Mouse (Mus musculus): ENCODE measurements at regions not wholly inside any gene's neighbourhood (a gene's known extent, or its start where the extent isn't known, plus 50 kb on each side); places are given as distances from the start of the nearest gene placed in this dataset.

DNA sequence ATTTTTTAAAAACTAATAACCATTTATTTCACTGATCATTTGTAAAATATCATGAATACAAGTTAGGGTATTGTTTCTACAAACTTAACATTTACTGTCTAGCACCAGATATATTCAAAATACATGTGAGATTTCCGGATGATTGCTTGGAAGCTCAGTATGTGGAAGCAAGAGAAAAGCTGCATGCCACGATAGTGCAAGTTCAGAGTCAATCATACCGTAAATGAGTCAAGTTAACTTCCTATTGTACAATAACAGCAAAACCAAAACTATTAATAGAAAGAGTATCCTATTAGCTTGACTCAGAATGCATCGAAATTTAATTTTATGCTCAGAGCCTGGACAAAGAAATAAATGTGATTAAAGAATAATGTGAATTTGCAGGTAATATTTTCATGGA is 1284.6 kb upstream of the Cited2 start:
- no peak for DNase-seq

DNA sequence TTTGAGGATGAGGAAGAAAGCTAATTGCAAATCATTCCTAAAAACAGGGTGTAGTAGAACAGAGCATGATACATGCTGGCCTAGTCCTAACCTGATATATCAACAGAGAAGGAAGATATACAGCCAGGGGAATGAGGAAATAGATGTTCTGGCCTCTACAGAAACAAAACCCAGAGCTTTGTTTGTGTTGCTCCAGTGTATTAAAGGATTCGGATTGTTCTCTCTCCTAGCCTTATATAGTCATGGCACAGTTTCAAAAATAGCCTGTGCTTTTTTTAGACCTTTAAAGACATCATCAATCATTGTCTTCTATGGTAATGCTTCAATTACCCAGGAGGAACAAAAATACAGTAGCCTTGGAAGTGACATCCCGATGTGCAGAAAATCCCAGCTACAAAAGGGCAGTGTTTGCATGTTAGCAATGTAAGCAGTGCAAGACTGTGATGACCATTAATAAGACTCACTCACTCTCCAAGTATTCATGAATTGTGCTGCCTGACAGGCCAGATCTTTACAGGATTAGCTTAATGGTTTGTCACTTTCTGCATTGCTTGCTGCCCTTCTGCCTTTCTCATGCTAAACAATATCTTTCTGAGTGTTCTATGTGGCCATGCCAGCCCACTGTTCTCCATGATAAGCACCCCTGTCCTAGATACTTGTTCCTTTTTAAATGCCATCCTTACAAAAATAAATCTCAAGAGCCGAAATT is 1281.9 kb upstream of the Cited2 start:
- DNase-seq = no peak

DNA sequence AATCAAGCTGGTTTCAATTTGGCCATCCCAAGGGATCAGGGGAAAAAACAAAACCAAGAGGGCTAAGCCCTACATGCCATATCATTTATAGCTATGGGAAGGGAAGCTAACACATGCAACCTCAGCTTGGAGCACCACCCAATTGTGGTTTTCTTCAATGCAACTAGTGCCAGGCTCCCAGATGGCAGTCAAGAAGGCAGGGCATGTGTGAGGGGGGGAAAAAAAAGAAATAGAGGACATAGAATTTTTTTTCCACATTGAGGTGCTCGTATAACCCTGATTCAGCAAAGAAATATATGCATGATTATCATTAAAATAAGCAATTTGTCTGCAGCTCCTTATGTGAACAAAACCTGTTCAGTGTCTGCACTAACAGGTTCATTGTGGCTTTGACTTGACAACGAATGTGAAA is 1281.4 kb upstream of the Cited2 start:
- DNase-seq = no peak

DNA sequence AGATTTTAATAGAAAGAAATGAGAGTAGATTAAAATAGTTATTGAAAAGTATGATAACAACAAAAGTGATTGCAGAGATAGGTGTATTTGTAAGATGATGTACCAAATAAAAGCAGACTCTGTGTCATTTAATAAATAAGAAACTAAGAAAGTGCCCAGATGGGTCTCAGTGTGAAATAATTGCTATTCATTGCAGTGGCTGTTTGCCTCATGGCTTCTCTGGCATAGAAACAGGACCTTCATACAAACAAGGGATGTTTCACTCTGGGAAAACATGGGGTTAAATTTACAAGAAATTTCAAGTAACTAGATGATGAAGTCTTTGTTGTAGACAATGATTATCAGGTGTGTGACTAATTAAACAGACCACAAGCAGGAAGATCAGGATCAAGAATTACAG is 1279.1 kb upstream of the Cited2 start:
- DNase-seq = no peak

DNA sequence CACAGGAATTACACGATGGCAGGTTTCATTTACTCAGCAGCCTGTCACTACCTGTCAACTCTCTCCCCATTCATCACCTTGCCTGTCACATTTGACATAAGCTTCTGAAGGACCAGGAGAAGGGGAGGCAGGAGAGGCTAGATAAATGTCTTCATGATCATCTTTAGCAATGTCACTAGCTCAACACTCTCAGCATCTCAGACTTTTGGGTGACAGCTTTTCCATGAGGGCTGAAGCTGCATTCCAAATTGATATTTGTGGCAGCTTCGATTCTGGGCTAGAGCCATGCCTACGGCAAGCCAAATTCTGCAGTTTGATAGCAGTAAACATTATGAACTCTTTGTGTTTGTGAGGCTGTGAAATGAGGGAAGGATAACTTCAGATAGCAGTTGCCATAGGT is 1255.1 kb upstream of the Cited2 start:
- DNase-seq = no peak

DNA sequence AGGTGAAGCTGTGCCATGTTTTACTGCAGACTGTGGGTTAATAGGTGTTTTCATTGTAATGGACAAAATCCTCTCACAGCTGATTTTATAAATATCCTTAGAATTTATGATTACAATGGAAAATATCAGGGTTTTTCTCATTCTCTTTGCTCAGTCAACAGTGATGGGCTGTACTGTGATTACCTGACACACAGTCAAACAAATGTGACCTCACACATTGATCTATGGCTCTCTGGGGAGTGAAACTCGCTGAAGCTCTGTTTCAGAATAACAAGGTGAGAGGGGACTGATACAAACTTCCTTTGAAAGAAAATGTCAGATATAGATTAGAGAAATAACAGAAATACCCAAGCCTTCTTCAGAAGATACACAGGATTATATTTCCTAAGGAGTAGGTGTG is 1253.3 kb upstream of the Cited2 start:
- no peak for DNase-seq

DNA sequence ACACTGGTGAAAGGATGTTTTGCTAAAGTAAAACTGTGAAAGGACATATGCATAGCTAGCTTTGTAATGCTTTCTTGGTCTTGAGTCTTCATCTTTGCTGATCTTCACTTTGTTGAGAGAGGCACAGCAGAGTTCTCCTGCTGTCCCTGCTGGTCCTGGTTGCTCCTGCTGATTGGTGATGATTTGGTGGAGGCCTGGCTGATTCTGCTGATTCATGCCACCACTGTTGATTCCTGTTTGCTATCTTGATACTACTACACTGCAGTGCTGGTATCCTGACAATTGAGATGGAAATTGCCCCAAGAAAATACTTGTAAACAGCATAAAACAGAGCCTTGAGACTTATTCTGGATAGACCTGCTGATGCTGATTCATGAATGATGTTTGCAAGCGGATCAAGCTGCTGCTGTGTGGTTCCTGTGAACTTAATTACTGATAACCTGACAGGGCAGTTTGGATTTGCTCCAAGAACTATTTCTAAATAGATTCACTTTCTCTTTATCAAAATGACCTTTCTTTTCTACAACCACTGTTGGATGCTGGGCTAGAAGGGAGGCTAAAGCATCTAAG is 1249.0 kb upstream of the Cited2 start:
- no peak for DNase-seq

DNA sequence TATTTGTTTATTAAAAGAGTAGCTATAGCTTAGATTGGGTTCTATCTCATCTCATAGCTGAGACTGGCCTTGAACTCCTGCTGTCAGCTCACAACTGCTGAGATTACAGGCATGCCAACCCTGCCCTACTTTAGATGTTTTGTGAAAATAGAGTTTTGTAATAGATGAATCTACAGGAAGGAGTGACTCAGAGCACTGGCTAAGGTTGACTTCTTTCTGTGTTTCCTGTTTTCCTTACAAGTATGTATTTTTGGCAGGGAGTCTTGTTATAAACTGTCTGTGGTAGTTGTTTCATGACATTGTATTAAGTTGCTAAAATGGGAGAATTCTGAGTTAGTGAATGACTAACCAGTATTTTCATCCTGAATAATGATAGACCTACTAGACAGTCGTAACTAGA is 1224.4 kb upstream of the Cited2 start:
- DNase-seq = no peak

DNA sequence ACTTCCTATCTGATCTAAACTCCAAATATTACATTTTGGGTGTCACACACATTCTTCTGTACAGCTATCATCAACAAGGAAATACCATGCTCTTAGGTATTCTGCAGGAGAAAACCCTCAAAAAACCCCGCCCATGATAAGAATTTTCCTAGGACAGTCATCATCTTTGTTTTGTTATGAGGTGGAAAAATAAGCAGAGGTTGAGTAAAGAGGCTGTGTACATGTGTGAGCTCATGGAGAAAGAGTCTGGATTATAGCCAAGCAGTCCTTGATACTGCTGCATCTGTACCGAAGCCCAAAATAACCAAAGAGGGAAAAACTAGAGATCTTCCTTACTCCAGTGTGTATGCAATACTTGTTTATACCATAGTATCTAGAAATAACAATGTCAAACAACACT is 1215.3 kb upstream of the Cited2 start:
- no peak for DNase-seq

DNA sequence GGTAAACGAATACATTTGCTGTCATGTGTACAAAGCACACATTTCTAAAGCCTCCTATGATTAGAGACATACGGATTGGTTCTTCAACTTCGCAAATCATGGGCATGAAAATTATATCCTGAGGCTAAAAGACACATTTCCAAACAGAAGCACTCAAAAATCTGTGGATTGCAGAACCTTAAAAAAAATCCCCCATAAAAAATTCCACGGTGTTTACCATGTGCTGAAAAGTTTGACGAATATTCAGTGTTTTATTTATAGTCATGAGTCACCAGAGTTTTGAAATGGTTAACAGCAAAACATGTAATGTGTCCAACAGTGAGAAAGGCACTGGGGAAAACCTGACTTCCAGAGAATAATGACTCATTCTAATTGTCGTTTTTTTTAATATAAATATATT is 1214.9 kb upstream of the Cited2 start:
- DNase-seq = no peak

DNA sequence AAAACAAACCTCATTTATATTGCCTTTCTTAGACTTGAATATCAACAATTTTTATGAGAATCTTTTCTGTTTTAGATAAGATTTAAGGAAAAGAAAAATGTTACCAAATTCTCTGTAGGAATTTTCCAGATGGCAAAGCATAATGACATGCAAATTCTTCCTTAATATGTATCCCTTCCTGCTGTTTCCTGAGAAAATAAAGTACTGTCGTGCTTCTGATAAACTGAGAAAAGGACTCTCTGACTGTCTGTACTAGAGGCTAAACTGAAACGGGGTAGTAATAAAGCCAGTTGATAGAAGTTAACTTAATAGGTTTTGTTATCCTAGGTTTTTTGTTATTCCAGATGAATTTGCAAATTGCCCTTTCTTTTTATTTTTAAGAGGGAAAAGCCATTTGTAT is 1208.4 kb upstream of the Cited2 start:
- no peak for DNase-seq

DNA sequence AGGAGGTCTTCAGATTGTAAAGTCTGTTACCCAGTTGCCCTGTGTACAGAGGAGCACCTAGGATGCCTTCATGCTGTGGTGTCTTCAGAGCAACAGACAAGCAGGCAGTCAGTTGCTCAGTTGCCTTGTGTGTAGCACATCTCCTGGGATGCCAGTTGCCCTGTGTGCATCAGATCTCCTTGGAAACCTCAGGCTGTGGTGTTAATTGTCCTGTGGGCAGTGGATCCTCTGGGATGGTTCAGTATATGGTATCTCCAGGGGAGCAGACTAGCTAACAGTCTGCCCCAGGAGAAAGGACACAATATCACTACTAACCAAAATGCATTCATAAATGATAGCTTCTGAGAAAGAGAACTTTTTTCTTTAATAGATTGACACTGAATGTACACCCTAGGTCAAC is 1201.1 kb upstream of the Cited2 start:
- DNase-seq = no peak

DNA sequence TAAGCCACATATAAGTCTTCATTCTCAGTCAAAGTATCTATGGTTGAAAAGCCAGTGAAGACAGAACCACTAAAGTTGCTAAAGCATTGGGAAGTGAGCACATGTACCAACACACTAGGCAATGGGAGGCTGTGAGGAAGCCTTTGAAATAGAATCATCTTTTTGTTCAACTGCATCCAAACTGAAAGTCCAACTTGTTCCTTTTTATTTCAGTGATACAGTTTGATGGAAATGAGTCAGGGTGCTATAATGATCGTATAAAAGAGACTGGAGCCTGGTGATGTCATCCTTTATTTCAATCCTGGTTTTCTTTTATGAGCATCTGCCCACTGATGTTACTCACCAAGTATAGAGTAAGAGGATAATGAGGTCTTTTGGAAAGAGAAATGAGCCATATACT is 1198.9 kb upstream of the Cited2 start:
- no peak for DNase-seq

DNA sequence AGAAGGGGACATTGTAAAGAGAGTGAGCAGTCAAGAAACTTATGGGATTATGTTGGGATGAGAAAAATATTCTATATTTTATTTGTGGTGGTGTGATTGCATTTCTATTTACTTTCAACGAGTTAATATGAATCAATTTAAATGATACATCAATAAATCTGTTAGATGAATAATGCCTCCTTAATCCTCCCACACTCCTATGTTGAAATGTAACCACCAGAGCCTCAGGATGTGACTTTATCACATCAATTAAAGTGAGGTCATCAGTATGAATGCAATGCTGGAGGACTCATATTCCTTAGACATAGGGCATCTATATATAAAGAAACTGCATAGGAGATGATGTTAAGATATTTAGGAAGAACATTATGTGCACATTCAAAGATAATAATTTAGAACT is 1195.3 kb upstream of the Cited2 start:
- no peak for DNase-seq

DNA sequence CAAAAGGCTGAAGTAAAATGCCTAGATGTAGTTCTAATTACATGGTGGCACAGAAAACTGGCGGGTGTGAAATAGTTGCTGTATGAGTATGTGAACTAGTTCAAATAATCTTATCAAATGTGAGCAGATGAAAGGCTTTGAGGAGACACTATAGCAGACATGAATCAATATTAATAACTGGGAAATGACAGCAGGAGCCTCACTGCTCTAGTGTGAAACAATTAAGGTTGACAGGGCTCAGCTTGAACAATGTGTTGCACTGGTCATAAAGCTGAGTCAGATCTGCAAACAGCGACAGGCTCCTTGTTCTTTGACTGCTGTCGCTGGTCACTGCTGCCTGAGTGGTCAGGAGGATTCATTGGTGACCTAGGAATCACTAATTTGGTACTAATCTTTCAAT is 1185.4 kb upstream of the Cited2 start:
- DNase-seq = no peak

DNA sequence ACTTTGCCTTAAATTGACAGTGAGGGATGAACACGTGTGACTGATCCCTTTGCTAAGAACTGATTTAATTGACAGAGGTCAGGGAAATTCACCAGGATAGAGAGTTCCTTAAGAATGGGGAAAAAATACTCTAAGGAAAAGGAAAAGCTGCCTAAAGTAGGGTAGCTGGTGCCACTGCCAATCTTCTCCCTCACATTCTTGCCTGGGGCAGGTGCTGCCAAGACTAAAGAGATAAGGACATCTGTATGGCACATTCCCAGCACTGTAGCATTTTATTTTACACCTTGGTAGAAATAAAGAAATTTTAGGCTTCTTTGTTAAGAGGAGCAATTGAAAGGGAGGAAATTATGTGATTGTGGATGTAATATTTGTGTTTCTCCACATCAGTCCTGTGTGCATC is 1184.6 kb upstream of the Cited2 start:
- no peak for DNase-seq

DNA sequence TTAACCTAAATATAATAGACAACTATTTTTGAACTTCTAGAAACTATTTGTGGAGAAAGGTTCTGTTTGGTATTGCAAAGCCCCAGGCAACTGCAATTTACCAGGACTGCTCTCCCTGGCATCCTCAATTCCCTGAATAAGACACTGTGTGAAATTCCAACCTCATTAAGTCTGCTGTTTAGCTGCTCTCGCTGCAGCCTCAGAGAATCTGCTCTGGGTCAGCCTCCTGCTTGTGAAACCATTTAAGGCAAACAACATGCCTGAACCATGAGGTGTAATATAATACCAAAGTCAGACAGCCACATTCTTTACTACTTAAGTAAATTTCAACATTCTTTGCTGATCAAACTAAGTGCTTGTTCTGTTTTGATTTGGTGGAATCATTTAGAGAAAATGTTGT is 1177.6 kb upstream of the Cited2 start:
- DNase-seq = no peak

DNA sequence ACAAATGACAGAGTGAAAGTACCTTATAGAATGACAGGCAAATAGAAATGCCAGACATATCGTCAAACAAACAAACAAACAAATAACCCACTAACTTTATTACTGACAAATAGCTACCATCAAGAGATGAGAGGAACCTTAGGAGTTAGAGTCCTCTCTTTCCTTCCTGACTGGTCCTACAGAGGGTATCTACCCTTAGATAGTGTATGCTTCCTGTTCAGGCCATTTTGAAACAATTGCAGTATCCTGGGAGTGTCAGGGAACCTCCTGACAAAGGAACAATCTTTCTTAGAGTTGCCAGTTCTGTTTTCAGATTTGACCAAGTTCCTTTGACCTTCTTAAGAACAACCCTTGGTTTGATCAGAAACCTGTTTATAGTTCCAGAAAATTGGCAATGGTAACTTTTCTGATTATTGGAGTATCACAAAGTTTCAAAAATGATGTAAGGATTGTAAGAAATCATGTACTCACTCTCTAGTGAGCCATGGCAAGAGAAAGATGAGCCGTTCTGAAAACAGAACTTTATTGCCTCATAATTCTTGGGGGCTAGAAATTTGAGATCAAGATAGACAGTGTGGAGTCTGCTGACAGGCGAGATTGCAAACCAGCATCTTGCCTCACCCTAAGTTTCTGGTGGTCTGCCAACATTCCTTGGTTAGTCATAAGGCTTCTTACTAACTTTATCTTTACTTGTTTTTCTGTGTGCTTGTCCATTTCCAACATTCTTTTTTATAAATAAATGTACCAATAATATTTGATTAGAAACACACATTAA is 1170.0 kb upstream of the Cited2 start:
- no peak for DNase-seq

DNA sequence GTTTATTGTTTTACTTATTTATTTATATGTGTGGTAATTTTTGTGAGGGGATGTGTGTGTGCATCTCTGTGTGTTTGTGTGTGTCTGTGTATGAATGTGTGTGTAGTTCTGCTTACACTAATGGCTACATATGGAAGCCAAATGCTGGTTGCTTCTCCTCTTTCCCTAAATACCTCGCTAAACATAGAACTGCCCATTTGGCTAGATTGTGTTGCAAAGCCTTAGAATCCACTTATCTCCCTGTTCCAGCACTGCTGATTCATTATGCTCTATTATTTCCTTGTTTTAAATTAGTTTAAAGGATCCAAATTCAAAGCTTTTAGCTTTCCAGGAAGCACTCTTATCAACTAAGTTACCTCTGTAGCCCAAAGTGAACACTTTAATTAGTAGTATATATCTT is 1148.5 kb upstream of the Cited2 start:
- DNase-seq = no peak

DNA sequence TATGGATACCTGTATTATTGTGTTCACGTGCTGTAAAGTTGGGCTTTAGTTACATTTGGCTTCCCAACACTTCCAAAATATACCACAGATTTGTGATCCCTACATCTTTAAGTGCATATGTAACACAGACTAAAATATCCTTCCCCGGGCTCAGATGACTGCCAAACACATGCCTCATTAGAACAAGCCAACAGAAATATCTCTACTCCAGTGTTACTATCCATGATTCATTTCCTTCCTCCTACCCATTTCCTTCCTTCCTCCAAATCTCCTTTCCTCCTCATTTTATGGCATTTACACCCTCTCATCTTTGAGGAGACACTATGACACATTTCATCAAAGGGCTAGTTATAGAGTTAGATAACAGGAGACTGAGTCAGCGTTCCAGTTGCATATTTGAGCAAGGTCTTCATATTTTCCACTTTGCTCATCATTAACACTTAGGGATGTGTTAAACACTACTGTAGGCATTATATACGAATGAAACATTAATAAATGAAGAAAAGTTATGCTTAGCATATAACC is 1144.4 kb upstream of the Cited2 start:
- no peak for DNase-seq

DNA sequence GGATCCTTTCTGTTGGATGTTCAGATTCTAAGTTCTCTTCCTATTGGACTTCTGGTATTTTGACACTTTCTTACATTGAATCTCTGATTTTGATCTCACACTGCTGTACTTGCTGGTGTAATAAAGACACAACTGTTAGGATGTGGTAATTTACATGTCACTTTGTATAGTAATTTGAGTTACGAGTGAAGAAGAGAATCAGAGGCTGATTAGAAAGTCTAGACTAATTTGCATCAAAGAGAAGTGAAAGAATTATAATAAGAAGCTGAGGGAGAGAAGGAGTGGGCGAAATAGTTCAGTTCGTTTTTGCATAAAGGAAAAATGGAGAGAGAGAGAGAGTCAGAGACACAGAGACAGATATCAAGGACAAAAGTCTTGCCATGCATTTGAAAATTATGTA is 1142.8 kb upstream of the Cited2 start:
- no peak for DNase-seq

DNA sequence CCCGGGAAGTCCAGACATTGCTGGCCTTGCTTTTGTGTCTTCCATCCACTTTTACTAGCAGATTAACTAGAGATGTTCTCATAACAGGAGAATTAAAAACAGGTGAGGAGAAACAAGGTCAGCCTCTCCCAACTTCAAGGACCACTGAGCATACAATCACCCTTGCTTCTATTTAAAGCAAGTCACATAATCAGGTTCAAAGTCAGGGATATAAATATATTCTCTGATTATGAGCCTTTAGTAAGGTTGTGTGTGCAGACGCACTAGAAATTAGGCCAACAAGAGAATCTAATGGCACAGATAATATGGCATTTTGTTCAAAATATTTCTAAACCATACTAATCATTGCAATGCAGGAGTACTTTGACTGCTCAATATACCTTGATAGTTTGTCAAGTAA is 1134.2 kb upstream of the Cited2 start:
- no peak for DNase-seq

DNA sequence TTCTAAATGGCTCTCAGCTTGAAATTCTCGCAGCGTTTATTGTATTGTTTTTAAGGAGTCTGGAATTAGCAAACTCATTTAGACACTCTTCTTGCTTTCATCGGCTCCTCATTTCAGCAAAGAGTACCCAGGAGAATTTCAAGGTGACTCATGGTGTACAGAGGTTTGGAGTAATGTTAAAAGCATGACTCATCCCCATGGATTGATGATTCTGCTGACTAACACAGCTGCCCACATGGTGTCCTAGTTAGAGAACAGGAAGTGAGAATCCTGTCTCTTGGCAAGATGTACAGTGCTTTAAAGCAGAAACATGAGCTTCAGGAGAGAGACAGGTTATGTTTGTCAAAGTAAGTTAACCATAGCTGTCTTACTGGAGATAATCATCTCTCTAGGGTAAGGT is 1133.6 kb upstream of the Cited2 start:
- DNase-seq = no peak

DNA sequence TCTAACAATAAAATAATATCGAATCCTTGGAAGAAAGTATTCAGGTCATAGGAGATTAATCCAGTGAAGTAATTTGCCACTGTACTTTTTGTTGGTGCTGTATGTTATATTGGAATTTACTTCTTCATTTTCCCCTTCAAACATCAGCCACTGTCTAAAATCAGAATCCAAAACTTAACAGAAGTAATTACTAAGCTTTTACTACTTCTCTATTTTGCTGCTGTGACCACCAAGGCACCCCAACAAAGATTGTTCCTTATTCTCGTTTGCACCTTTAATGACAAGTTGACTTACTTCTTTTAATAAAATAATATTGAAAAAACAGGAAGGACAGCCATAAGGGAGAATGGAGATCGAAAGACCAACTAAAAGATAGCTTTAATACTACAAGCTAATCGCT is 1130.1 kb upstream of the Cited2 start:
- DNase-seq = no peak

Measured in B cell, adult 2 months (primary cell).